Mouse (Mus musculus) myocyte (in vitro differentiated cells): ENCODE measurements at regions not wholly inside any gene's neighbourhood (a gene's known extent, or its start where the extent isn't known, plus 50 kb on each side); places are given as distances from the start of the nearest gene placed in this dataset.

ENCODE experiments used
- CEBPB ChIP-seq: IDR thresholded peaks from 2 replicates; pipeline ENCODE4 v1.6.1; 2011; ENCODE audit warnings: mild to moderate bottlenecking, moderate library complexity; ENCODE audit not compliant: poor library complexity, insufficient read depth, severe bottlenecking
- E2F4 ChIP-seq: IDR thresholded peaks from one replicate; pipeline ENCODE4 v1.6.1; 2011; ENCODE audit warnings: mild to moderate bottlenecking, control low read depth, moderate library complexity; ENCODE audit not compliant: insufficient read depth
- MAX ChIP-seq: IDR thresholded peaks from one replicate; pipeline ENCODE4 v1.6.1; 2011; ENCODE audit warnings: low read depth, mild to moderate bottlenecking, control low read depth
- MYOD1 ChIP-seq, 3 experiments: IDR thresholded peaks; one replicate each; pipeline ENCODE4 v1.6.1; 2011; ENCODE audit warnings: control low read depth in 2 of 3, low read depth in 2 of 3, mild to moderate bottlenecking in 2 of 3, moderate library complexity in 1 of 3; ENCODE audit not compliant: insufficient read length in 2 of 3, control insufficient read depth in 1 of 3
- MYOG ChIP-seq, 3 experiments: IDR thresholded peaks; one replicate each; pipeline ENCODE4 v1.6.1; 2011; ENCODE audit warnings: control low read depth in 2 of 3, low read depth in 2 of 3, mild to moderate bottlenecking in 2 of 3; ENCODE audit not compliant: insufficient read length in 2 of 3, control insufficient read depth in 1 of 3, insufficient read depth in 1 of 3
- POLR2A ChIP-seq: IDR thresholded peaks from one replicate; pipeline ENCODE4 v1.6.1; 2011; ENCODE audit warnings: low read depth, mild to moderate bottlenecking, control low read depth, moderate library complexity; ENCODE audit not compliant: insufficient read length
- POLR2AphosphoS2 ChIP-seq: IDR thresholded peaks from one replicate; pipeline ENCODE4 v1.6.1; 2011; ENCODE audit warnings: low read depth, control low read depth; ENCODE audit not compliant: insufficient read length
- REST ChIP-seq: IDR thresholded peaks from one replicate; pipeline ENCODE4 v1.6.1; 2011; ENCODE audit warnings: mild to moderate bottlenecking, control low read depth, moderate library complexity; ENCODE audit not compliant: insufficient read depth, insufficient read length
- TCF12 ChIP-seq: IDR thresholded peaks from one replicate; pipeline ENCODE4 v1.6.1; 2011; ENCODE audit warnings: mild to moderate bottlenecking, control low read depth; ENCODE audit not compliant: poor library complexity, insufficient read depth, severe bottlenecking
- TCF3 ChIP-seq: IDR thresholded peaks from one replicate; pipeline ENCODE4 v1.6.1; 2011; ENCODE audit warnings: low read depth, control low read depth; ENCODE audit not compliant: insufficient read length
- USF1 ChIP-seq: IDR thresholded peaks from one replicate; pipeline ENCODE4 v1.6.1; 2011; ENCODE audit warnings: low read depth, mild to moderate bottlenecking, control low read depth, moderate library complexity

DNA sequence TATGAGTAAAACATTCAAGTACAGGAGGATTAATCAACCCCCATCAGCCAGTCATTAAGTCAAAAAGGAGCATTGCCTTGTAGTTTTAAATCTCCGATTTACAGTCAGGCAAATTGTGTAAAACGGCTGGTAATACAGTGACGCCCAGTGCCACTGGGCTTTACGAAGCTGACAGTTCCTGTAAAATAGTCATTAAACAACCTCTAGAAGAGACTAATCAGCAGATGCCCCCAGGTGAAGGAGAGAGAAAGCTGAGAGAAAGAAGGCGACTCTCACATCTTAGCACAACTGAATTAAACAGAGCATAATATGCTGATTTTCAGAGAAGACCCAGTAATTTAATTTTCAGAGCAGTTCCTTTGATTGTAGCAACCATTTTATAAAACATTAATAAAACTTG is 850.3 kb upstream of the Pou3f2 start:
- TF ChIP-seq POLR2A (no peak), TCF12 (no peak), CEBPB (no peak), E2F4 (no peak), POLR2AphosphoS2 (no peak), USF1 (no peak), MAX (no peak), REST (no peak), MYOG (IDR thresholded peaks at IDR 0.05; ENCODE audit: control insufficient read depth in 1 of 3, insufficient read depth in 1 of 3, insufficient read length in 2 of 3, low read depth in 2 of 3) (no peak), MYOD1 (IDR thresholded peaks at IDR 0.05; ENCODE audit: control insufficient read depth in 1 of 3, insufficient read length in 2 of 3, low read depth in 2 of 3) (no peak), TCF3 (no peak)
